Mouse (Mus musculus) limb, embryonic 11.5 days (tissue): ENCODE measurements around the gene Borcs7. TPM values are rescaled to one million over a fixed set of nuclear protein-coding genes. Genes with fewer than 3 reads are reported as not detected.

Experiments
- ATAC-seq: fragments of 200-750 bp; cut with Nextera tagmentation; 2 replicates; pipeline ENCODE4 v1.8.0; 2017; ENCODE audit warnings: low read depth; ENCODE audit not compliant: insufficient number of reproducible peaks, low FRiP score, low TSS enrichment
- DNase-seq: peaks from one replicate; pipeline ENCODE4 v3.0.0-alpha.2; 2015; ENCODE audit warnings: low spot score
- H3K27ac ChIP-seq: fragments of 300-500 bp; sonication (generic); replicated peaks from 2 replicates; pipeline ENCODE4 v1.5.1; 2014; ENCODE audit warnings: low read depth, mild to moderate bottlenecking, low read length
- H3K27me3 ChIP-seq: fragments of 300-500 bp; sonication (generic); 2 replicates; pipeline ENCODE4 v1.6.1; 2014; ENCODE audit warnings: mild to moderate bottlenecking, low read length, mixed read lengths; ENCODE audit not compliant: control insufficient read depth, insufficient read depth
- H3K36me3 ChIP-seq: fragments of 300-500 bp; sonication (generic); 2 replicates; pipeline ENCODE4 v1.6.1; 2014; ENCODE audit warnings: mild to moderate bottlenecking, low read length, moderate library complexity, mixed read lengths; ENCODE audit not compliant: control insufficient read depth, insufficient read depth
- H3K4me1 ChIP-seq: fragments of 300-500 bp; sonication (generic); 2 replicates; pipeline ENCODE4 v1.6.1; 2014; ENCODE audit warnings: low read length, mixed read lengths; ENCODE audit not compliant: control insufficient read depth, insufficient read depth
- H3K4me2 ChIP-seq: fragments of 300-500 bp; sonication (generic); 2 replicates; pipeline ENCODE4 v1.6.1; 2014; ENCODE audit warnings: low read depth, mild to moderate bottlenecking, moderate library complexity; ENCODE audit not compliant: severe bottlenecking
- H3K4me3 ChIP-seq: fragments of 300-500 bp; sonication (generic); 2 replicates; pipeline ENCODE4 v1.5.1; 2014; ENCODE audit warnings: low read depth, low read length
- H3K9ac ChIP-seq: fragments of 300-500 bp; sonication (generic); 2 replicates; pipeline ENCODE4 v1.6.1; 2014; ENCODE audit warnings: mild to moderate bottlenecking, low read length
- H3K9me3 ChIP-seq: fragments of 300-500 bp; sonication (generic); 2 replicates; pipeline ENCODE4 v1.6.1; 2016; ENCODE audit warnings: low read length; ENCODE audit not compliant: control insufficient read depth
- WGBS: fragments of 180-500 bp; shearing (Covaris S2); extraction: QIAGEN DNeasy Blood & Tissue Kit; methylation state at CpG from one replicate; pipeline ENCODE4 v1.1.7; 2014; 5-methylcytosine and 5-hydroxymethylcytosine counted together
- polyA plus RNA-seq: library from polyadenylated mRNA; unstranded; fragments of >200 nt; fragmentation: Nextera tagmentation; extraction: Ambion mirVana; gene quantifications from 2 replicates; pipeline ENCODE4 v1.2.1, GENCODE M21; 2014

Borcs7 gene
- polyA plus RNA-seq, 1 experiment from 2014 or later = 11.8 TPM

- peaks cover 27% of the 10 kb centered on the region for H3K4me1 ChIP-seq
- H3K4me2 ChIP-seq = no peak overlapping the region
- H3K36me3 ChIP-seq = peaks cover 6% of the 10 kb centered on the region; the same call in 1 of the 2 replicates
- H3K27me3 ChIP-seq = no peaks in the 10 kb centered on the region
- 79% methylated on average over 12 of the region's 12 CpGs for WGBS
- H3K9me3 ChIP-seq = no peaks in the 10 kb centered on the region
- DNase-seq (no peak), ATAC-seq (no peak)
- H3K4me3 ChIP-seq = no peak overlapping the region
- no peak overlapping the region for H3K27ac ChIP-seq
- H3K9ac ChIP-seq = no peak overlapping the region
Measured at GRCm38 (mm10) chr19:46646041-46646481, 43.6 kb upstream of the Borcs7 start.

GRCm38 (mm10) chr19:46647254-46647653 lies 42.5 kb upstream of the Borcs7 start:
- DNase-seq (no peak), ATAC-seq (no peak)
- Histone ChIP-seq H3K36me3 (peaks cover 6% of the 10 kb centered on the region; the same call in 1 of the 2 replicates), H3K27ac (no peak overlapping the region), H3K27me3 (no peaks in the 10 kb centered on the region), H3K9me3 (no peaks in the 10 kb centered on the region), H3K4me1 (peaks cover 15% of the 10 kb centered on the region), H3K4me2 (no peak overlapping the region), H3K4me3 (no peak overlapping the region), H3K9ac (no peak overlapping the region)
- 80% methylated on average over 3 of the region's 3 CpGs for WGBS

- no peak overlapping the region for H3K4me2 ChIP-seq
- 88% methylated on average over 8 of the region's 8 CpGs for WGBS
- H3K9me3 ChIP-seq = no peaks in the 10 kb centered on the region
- no peak overlapping the region for H3K9ac ChIP-seq
- no peak for ATAC-seq
- H3K27me3 ChIP-seq = no peaks in the 10 kb centered on the region
- peaks cover 6% of the 10 kb centered on the region; the same call in 1 of the 2 replicates for H3K36me3 ChIP-seq
- H3K4me3 ChIP-seq = no peak overlapping the region
- no peak overlapping the region for H3K27ac ChIP-seq
- DNase-seq = no peak
- peaks cover 9% of the 10 kb centered on the region; the same call in 1 of the 2 replicates for H3K4me1 ChIP-seq
Measured at GRCm38 (mm10) chr19:46647850-46648249, 41.9 kb upstream of the Borcs7 start.

- 93% methylated on average over 14 of the region's 14 CpGs for WGBS
- Histone ChIP-seq H3K4me2 (no peak overlapping the region), H3K9me3 (no peaks in the 10 kb centered on the region), H3K4me1 (peaks cover 6% of the 10 kb centered on the region; the same call in 1 of the 2 replicates), H3K27ac (no peak overlapping the region), H3K4me3 (no peak overlapping the region), H3K9ac (no peak overlapping the region), H3K36me3 (peaks cover 6% of the 10 kb centered on the region; the same call in 1 of the 2 replicates), H3K27me3 (no peaks in the 10 kb centered on the region)
- ATAC-seq (no peak), DNase-seq (no peak)
Measured at GRCm38 (mm10) chr19:46648565-46648964, 41.1 kb upstream of the Borcs7 start.

GRCm38 (mm10) chr19:46653188-46653587 lies 36.5 kb upstream of the Borcs7 start:
- Histone ChIP-seq H3K4me2 (no peak overlapping the region), H3K4me1 (no peaks in the 10 kb centered on the region), H3K27me3 (no peaks in the 10 kb centered on the region), H3K9ac (no peak overlapping the region), H3K27ac (no peak overlapping the region), H3K9me3 (no peaks in the 10 kb centered on the region), H3K36me3 (peaks cover 22% of the 10 kb centered on the region), H3K4me3 (no peak overlapping the region)
- no peak for ATAC-seq
- DNase-seq = no peak
- WGBS = 91% methylated on average over 5 of the region's 5 CpGs

GRCm38 (mm10) chr19:46653616-46654235 lies 36.0 kb upstream of the Borcs7 start:
- no peaks in the 10 kb centered on the region for H3K4me1 ChIP-seq
- ATAC-seq (no peak), DNase-seq (no peak)
- peaks cover 19% of the 10 kb centered on the region for H3K36me3 ChIP-seq
- H3K4me2 ChIP-seq = no peak overlapping the region
- H3K9me3 ChIP-seq = no peaks in the 10 kb centered on the region
- H3K4me3 ChIP-seq = no peak overlapping the region
- 90% methylated on average over 14 of the region's 14 CpGs for WGBS
- no peak overlapping the region for H3K27ac ChIP-seq
- H3K27me3 ChIP-seq = no peaks in the 10 kb centered on the region
- H3K9ac ChIP-seq = no peak overlapping the region

- Histone ChIP-seq H3K27me3 (no peaks in the 10 kb centered on the region), H3K9ac (no peak overlapping the region), H3K4me3 (no peak overlapping the region), H3K36me3 (peaks cover 16% of the 10 kb centered on the region), H3K4me2 (no peak overlapping the region), H3K9me3 (no peaks in the 10 kb centered on the region), H3K4me1 (no peaks in the 10 kb centered on the region), H3K27ac (no peak overlapping the region)
- DNase-seq (no peak), ATAC-seq (no peak)
- 92% methylated on average over 10 of the region's 10 CpGs for WGBS
Measured at GRCm38 (mm10) chr19:46655626-46656025, 34.1 kb upstream of the Borcs7 start.

GRCm38 (mm10) chr19:46656151-46656840 lies 33.4 kb upstream of the Borcs7 start:
- no peak for DNase-seq
- Histone ChIP-seq H3K4me3 (no peak overlapping the region), H3K9me3 (no peaks in the 10 kb centered on the region), H3K9ac (no peak overlapping the region), H3K27ac (no peak overlapping the region), H3K36me3 (peaks cover 16% of the 10 kb centered on the region), H3K4me1 (no peaks in the 10 kb centered on the region), H3K4me2 (no peak overlapping the region), H3K27me3 (no peaks in the 10 kb centered on the region)
- ATAC-seq = no peak
- 94% methylated on average over 21 of the region's 21 CpGs for WGBS
